Mouse (Mus musculus) MEL (cell line): ENCODE data around the gene Kcns1. TPM values are rescaled to one million over a fixed set of nuclear protein-coding genes. Genes with fewer than 3 reads are reported as not detected.

Experiments used
- DNase-seq: peaks from one replicate; pipeline ENCODE4 v3.0.0; 2011; ENCODE audit warnings: low read depth, low spot score
- H3K27ac ChIP-seq: 2 replicates; pipeline ENCODE4 v1.5.1; 2012; ENCODE audit warnings: low read depth, mild to moderate bottlenecking, control low read depth, low read length, moderate library complexity; ENCODE audit not compliant: control insufficient read depth
- H3K27me3 ChIP-seq, 2 experiments: fragments of 150-350 bp in 1 of 2; sonication (generic) in 1 of 2; 2 replicates each; pipeline ENCODE4 v1.6.1; 2012; ENCODE audit warnings: low read length in 2 of 2, mild to moderate bottlenecking in 2 of 2, improper control_type of control experiment in 1 of 2, moderate library complexity in 1 of 2; ENCODE audit not compliant: insufficient read depth in 2 of 2, control insufficient read depth in 1 of 2
- H3K36me3 ChIP-seq, 2 experiments: 2 replicates each; pipeline ENCODE4 v1.6.1; 2012 to 2014; ENCODE audit warnings: low read length in 2 of 2, improper control_type of control experiment in 1 of 2, inconsistent platforms in 1 of 2, mild to moderate bottlenecking in 1 of 2; ENCODE audit not compliant: insufficient read depth in 2 of 2, control insufficient read depth in 1 of 2
- H3K4me1 ChIP-seq, 2 experiments: fragments of 150-350 bp in 1 of 2; sonication (generic) in 1 of 2; 2 replicates each; pipeline ENCODE4 v1.6.1; 2012; ENCODE audit warnings: low read length in 2 of 2, improper control_type of control experiment in 1 of 2, mild to moderate bottlenecking in 1 of 2; ENCODE audit not compliant: insufficient read depth in 2 of 2, control insufficient read depth in 1 of 2
- H3K4me3 ChIP-seq, 2 experiments: fragments of 150-350 bp in 1 of 2; sonication (generic) in 1 of 2; 2 replicates each; pipeline ENCODE4 v1.5.1; 2012; ENCODE audit warnings: low read depth in 2 of 2, low read length in 2 of 2, mild to moderate bottlenecking in 2 of 2, moderate library complexity in 2 of 2, control low read depth in 1 of 2, improper control_type of control experiment in 1 of 2; ENCODE audit not compliant: control insufficient read depth in 1 of 2, insufficient read depth in 1 of 2
- H3K79me2 ChIP-seq: 2 replicates; pipeline ENCODE4 v1.6.1; 2012; ENCODE audit warnings: mild to moderate bottlenecking, low read length, moderate library complexity; ENCODE audit not compliant: control insufficient read depth, poor library complexity, insufficient read depth
- H3K9ac ChIP-seq: 2 replicates; pipeline ENCODE4 v1.6.1; 2012; ENCODE audit warnings: low read depth, mild to moderate bottlenecking, control low read depth, low read length, moderate library complexity; ENCODE audit not compliant: control insufficient read depth, poor library complexity, severe bottlenecking
- H3K9me3 ChIP-seq: fragments of 150-350 bp; sonication (generic); replicated peaks from 2 replicates; pipeline ENCODE4 v1.6.1; 2012; ENCODE audit warnings: mild to moderate bottlenecking, low read length, improper control_type of control experiment, moderate library complexity; ENCODE audit not compliant: insufficient read depth
- BHLHE40 ChIP-seq: IDR thresholded peaks from 2 replicates; pipeline ENCODE4 v1.6.1; 2012; ENCODE audit warnings: low read depth, mild to moderate bottlenecking, inconsistent platforms, low read length, improper control_type of control experiment, borderline replicate concordance
- CHD1 ChIP-seq: IDR thresholded peaks from 2 replicates; pipeline ENCODE4 v1.6.1; 2012; ENCODE audit warnings: low read depth, mild to moderate bottlenecking, inconsistent platforms, low read length, improper control_type of control experiment
- CHD2 ChIP-seq: IDR thresholded peaks from 2 replicates; pipeline ENCODE4 v1.6.1; 2011; ENCODE audit warnings: low read length, improper control_type of control experiment
- CTCF ChIP-seq, 3 experiments: IDR thresholded peaks in 2 of 3; conservative IDR thresholded peaks in 1 of 3; 2 replicates each; pipeline ENCODE4 v1.5.1; 2011 to 2012; ENCODE audit warnings: low read length in 3 of 3, low read depth in 2 of 3, mild to moderate bottlenecking in 2 of 3, improper control_type of control experiment in 1 of 3, inconsistent platforms in 1 of 3, mixed read lengths in 1 of 3, moderate library complexity in 1 of 3; ENCODE audit not compliant: control insufficient read depth in 1 of 3, insufficient read depth in 1 of 3, poor library complexity in 1 of 3, severe bottlenecking in 1 of 3
- E2F4 ChIP-seq: IDR thresholded peaks from 2 replicates; pipeline ENCODE4 v1.6.1; 2011; ENCODE audit warnings: low read depth, low read length, improper control_type of control experiment, borderline replicate concordance
- ELF1 ChIP-seq: IDR thresholded peaks from 2 replicates; pipeline ENCODE4 v1.6.1; 2014; ENCODE audit warnings: low read depth, mild to moderate bottlenecking, inconsistent platforms, low read length, improper control_type of control experiment, moderate library complexity
- EP300 ChIP-seq, 2 experiments: IDR thresholded peaks; 2 replicates each; pipeline ENCODE4 v1.6.1; 2011; ENCODE audit warnings: improper control_type of control experiment in 2 of 2, low read length in 2 of 2, low read depth in 1 of 2, mild to moderate bottlenecking in 1 of 2
- GABPA ChIP-seq: IDR thresholded peaks from 2 replicates; pipeline ENCODE4 v1.6.1; 2012; ENCODE audit warnings: low read depth, mild to moderate bottlenecking, inconsistent platforms, low read length, improper control_type of control experiment, moderate library complexity
- GATA1 ChIP-seq: IDR thresholded peaks from 2 replicates; pipeline ENCODE4 v1.6.1; 2011; ENCODE audit warnings: low read depth, low read length, improper control_type of control experiment
- JUND ChIP-seq: IDR thresholded peaks from 2 replicates; pipeline ENCODE4 v1.6.1; 2011; ENCODE audit warnings: low read depth, mild to moderate bottlenecking, improper control_type of control experiment, low read length
- MAX ChIP-seq: IDR thresholded peaks from 2 replicates; pipeline ENCODE4 v1.6.1; 2011; ENCODE audit warnings: low read length, improper control_type of control experiment
- POLR2AphosphoS2 ChIP-seq: IDR thresholded peaks from 2 replicates; pipeline ENCODE4 v1.6.1; 2011; ENCODE audit warnings: low read length, improper control_type of control experiment
- RCOR1 ChIP-seq: IDR thresholded peaks from 2 replicates; pipeline ENCODE4 v1.6.1; 2012; ENCODE audit warnings: low read depth, mild to moderate bottlenecking, inconsistent platforms, low read length, improper control_type of control experiment
- SIN3A ChIP-seq: IDR thresholded peaks from 2 replicates; pipeline ENCODE4 v1.6.1; 2012; ENCODE audit warnings: low read length, improper control_type of control experiment, inconsistent platforms
- TCF12 ChIP-seq: IDR thresholded peaks from 2 replicates; pipeline ENCODE4 v1.6.1; 2014; ENCODE audit warnings: low read depth, mild to moderate bottlenecking, inconsistent platforms, low read length, improper control_type of control experiment, moderate library complexity
- UBTF ChIP-seq: IDR thresholded peaks from 2 replicates; pipeline ENCODE4 v1.6.1; 2012; ENCODE audit warnings: low read depth, mild to moderate bottlenecking, inconsistent platforms, low read length, improper control_type of control experiment, moderate library complexity, borderline replicate concordance; ENCODE audit not compliant: insufficient read depth
- ZMIZ1 ChIP-seq: IDR thresholded peaks from 2 replicates; pipeline ENCODE4 v1.6.1; 2012; ENCODE audit warnings: low read depth, mild to moderate bottlenecking, inconsistent platforms, low read length, improper control_type of control experiment, moderate library complexity
- ZNF384 ChIP-seq: IDR thresholded peaks from 2 replicates; pipeline ENCODE4 v1.6.1; 2012; ENCODE audit warnings: low read depth, mild to moderate bottlenecking, inconsistent platforms, low read length, improper control_type of control experiment
- polyA plus RNA-seq, 2 experiments: library from polyadenylated mRNA; stranded (reverse) in 1 of 2; unstranded in 1 of 2; fragments of >175 nt in 1 of 2; fragments of >200 nt in 1 of 2; gene quantifications; 2 replicates each; pipeline versions ENCODE4 v1.2.1 to v1.2.4; 2012; ENCODE audit warnings: low replicate concordance in 2 of 2, low read depth in 1 of 2; ENCODE audit not compliant: insufficient read length in 2 of 2, insufficient read depth in 1 of 2, missing spikeins in 1 of 2
- total RNA-seq: library from RNA; depleted of rRNA; stranded (reverse); fragments of 300-350 nt; gene quantifications from 2 replicates; pipeline ENCODE4 v1.2.3, GENCODE M21; 2012

Kcns1 gene
- total and polyA plus RNA-seq, 3 experiments, result not detected

- TF ChIP-seq ZMIZ1 (no peak), SIN3A (no peak), RCOR1 (no peak), ZNF384 (no peak), CHD1 (no peak), E2F4 (no peak)
- H3K27me3 ChIP-seq, result peaks cover 16 to 17% of the 10 kb centered on the region in 2 experiments
- no peaks in the 10 kb centered on the region for H3K79me2 ChIP-seq
- H3K4me3 ChIP-seq, result no peak overlapping the region
- DNase-seq, result no peak
- no peak overlapping the region for H3K9ac ChIP-seq
- no peaks in the 10 kb centered on the region for H3K9me3 ChIP-seq
- H3K36me3 ChIP-seq, result no peaks in the 10 kb centered on the region
- H3K4me1 ChIP-seq, result no peaks in the 10 kb centered on the region
- no peak overlapping the region for H3K27ac ChIP-seq
These were observed 41.8 kb upstream of the Kcns1 start for GRCm38 (mm10) chr2:164212711-164213110.

- Histone ChIP-seq H3K27me3 (peaks cover 15 to 20% of the 10 kb centered on the region in 2 experiments), H3K9ac (no peak overlapping the region), H3K9me3 (no peaks in the 10 kb centered on the region), H3K27ac (no peak overlapping the region), H3K4me1 (no peaks in the 10 kb centered on the region), H3K79me2 (no peaks in the 10 kb centered on the region), H3K36me3 (no peaks in the 10 kb centered on the region), H3K4me3 (no peak overlapping the region)
- TF ChIP-seq TCF12 (no peak), GABPA (no peak), ELF1 (no peak), ZMIZ1 (no peak), MAX (no peak), EP300 (IDR thresholded peaks at IDR 0.05; ENCODE audit: low read depth in 1 of 2, low read length in 2 of 2) (no peak), CHD2 (no peak), UBTF (no peak), E2F4 (no peak), GATA1 (no peak), ZNF384 (no peak), POLR2AphosphoS2 (no peak), JUND (no peak), CTCF (IDR thresholded peaks at IDR 0.05 in 2 of 3, conservative IDR thresholded peaks at IDR 0.05 in 1 of 3; ENCODE audit: control insufficient read depth in 1 of 3, insufficient read depth in 1 of 3, low read depth in 2 of 3, low read length in 3 of 3, poor library complexity in 1 of 3, severe bottlenecking in 1 of 3) (no peak), BHLHE40 (no peak)
- no peak for DNase-seq
These were observed 40.0 kb upstream of the Kcns1 start for GRCm38 (mm10) chr2:164210892-164211291.
